Mouse (Mus musculus) gastrocnemius, adult 18-20 months (tissue): ENCODE results near the gene Irak1bp1. TPM values are rescaled to one million over a fixed set of nuclear protein-coding genes. Genes with fewer than 3 reads are reported as not detected.

Source experiments
- DNase-seq: peaks from one replicate; pipeline ENCODE4 v3.0.0; 2021; ENCODE audit warnings: low spot score
- long read RNA-seq, 2 experiments: library from polyadenylated mRNA; stranded (forward); transcript quantifications; one replicate each; pipeline ENCODE4 v2.0.0; 2021
- total RNA-seq, 2 experiments: library from RNA; stranded (reverse); gene quantifications; 2 replicates each; pipeline ENCODE4 v1.2.3; 2021

The Irak1bp1 gene
- total RNA-seq, result 1 to 10 TPM; 2.1 to 2.6 TPM
- long read RNA-seq, experiment 1, partial matches to known transcripts, result 0 of 5 reads
- long read RNA-seq, experiment 1, other reads (novel, unspliced or antisense), result 0 of 5 reads
- long read RNA-seq, experiment 2, partial matches to known transcripts, result 0 of 3 reads
- long read RNA-seq, experiment 2, other reads (novel, unspliced or antisense), result 0 of 3 reads

- DNase-seq, result no peak
Measured at GRCm38 (mm10) chr9:82829007-82829689, at the start of gene Irak1bp1. TSS of gene Irak1bp1 (plus strand) at chr9:82829540.

DNA sequence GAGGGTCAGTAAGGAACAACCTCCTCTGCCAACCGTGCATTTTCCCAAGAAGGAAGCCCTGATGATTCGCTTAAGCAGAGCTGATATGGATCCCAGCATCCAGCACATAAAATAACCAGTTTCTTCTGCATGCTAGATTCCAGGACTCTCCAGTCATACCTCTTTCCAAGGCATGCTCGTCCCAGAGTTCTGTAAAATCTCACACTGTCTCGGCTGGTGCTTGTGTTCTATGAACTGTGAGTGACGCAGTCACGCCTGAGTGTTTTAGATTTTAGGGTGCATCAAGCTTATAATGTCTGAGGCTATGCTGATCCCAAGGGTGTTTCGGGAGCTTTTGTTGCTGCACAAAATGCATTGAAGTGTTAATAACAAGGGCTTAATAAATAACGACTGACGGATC, 41.0 kb upstream of the Irak1bp1 start:
- DNase-seq, result no peak

- DNase-seq, result no peak
Measured at GRCm38 (mm10) chr9:82800360-82800759, 29.0 kb upstream of the Irak1bp1 start.

GRCm38 (mm10) chr9:82807129-82807528, 22.2 kb upstream of the Irak1bp1 start:
- DNase-seq, result no peak

DNA sequence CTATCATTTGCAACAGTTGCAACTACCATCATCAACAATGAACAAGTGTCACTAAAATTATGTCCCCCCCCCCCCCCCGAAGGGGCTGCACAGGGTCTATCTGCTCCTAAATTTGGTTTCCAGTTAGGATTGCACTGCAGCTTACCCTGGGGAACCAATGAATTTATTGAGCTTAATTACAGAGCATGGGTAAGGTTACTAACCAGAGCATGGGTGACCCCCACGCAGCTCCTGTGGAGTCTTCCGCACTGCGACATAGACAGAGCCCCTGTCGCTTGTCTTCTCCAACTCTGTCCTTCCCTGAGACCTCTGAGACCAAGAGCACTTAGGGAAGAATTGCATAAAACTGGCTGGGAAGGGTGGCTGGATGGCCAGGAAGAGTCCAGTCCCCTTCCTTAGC, 21.7 kb upstream of the Irak1bp1 start:
- no peak for DNase-seq

- DNase-seq, result no peak
Measured at GRCm38 (mm10) chr9:82812172-82812963, 17.0 kb upstream of the Irak1bp1 start.

DNA sequence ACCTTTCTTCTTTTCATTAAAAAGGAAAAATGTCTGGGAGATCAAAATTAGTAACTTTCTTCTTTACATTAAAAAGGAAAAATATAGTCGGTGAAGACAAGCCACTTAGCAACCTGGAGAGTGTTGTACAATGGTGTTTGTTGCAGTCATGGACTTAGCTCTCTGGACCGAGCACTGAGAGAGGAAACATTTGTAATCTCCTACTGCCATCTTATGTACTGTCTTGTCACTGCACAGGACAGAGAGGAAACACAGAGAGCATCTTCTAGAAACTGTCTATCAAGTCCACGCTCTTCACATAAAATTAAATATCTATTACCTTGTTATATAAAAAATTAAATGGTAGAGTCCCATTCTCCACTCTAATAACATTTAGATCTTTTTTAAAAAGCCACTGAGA, 14.8 kb upstream of the Irak1bp1 start:
- DNase-seq, result no peak

- DNase-seq, result no peak
Measured at GRCm38 (mm10) chr9:82815257-82815785, 14.0 kb upstream of the Irak1bp1 start.

GRCm38 (mm10) chr9:82826426-82826825, 2.9 kb upstream of the Irak1bp1 start:
- DNase-seq, result no peak

GRCm38 (mm10) chr9:82829693-82830430, 522 bp downstream of the Irak1bp1 start:
- peak; percentile 83 for DNase-seq

GRCm38 (mm10) chr9:82831891-82832290, 2.6 kb downstream of the Irak1bp1 start:
- no peak for DNase-seq

- no peak for DNase-seq
Measured at GRCm38 (mm10) chr9:82835921-82836320, 6.6 kb downstream of the Irak1bp1 start.

GRCm38 (mm10) chr9:82842671-82843070, 13.3 kb downstream of the Irak1bp1 start:
- DNase-seq, result no peak

GRCm38 (mm10) chr9:82854040-82854439, 24.7 kb downstream of the Irak1bp1 start:
- no peak for DNase-seq

DNA sequence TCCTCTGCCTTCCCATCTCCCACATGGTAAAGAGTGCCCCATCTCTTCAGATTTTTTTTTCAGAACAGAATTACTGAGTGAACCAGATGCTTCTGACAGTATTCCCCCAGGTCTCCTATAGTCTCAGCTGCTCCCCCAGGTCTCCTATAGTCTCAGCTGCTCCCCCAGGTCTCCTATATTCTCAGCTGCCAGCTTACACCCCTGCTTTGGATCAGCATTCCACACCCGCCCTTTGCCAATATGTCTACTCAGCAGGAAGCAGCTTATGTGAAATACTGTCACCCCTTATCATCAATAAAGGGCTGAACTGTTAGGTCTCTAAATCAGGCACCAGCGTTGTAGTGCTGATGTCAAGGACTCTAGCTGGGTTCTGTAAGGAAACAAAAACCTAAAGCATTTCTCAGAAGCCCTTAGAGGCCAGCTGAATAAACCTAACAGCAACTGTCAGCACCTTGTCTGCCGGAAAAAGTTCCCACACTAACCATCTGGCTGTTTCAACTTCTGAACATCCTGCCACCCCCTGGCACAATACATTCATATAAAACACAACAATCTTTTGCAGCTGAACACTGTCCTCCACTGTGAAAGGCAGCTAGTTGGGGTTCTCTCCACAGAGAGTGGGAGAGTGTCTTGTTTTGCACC, 25.8 kb downstream of the Irak1bp1 start:
- no peak for DNase-seq

DNA sequence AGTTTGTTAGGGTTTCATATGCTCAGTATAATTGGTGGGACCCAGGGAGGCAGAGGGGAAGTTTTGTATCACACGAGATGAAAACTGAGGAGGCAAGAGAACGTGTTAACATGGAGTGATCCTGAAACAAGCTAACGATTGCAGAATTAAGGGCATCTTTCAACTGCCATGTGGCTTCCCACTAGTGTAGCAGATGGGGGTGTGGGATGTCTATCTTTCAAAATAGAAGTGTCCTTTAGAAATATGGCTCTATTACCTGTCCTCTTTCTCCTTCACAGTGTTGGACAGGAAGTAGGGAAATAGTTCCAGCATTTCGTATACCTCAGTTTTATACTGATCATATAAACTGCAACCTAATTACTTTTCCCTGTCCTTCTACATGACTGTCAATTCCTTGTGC, 26.9 kb downstream of the Irak1bp1 start:
- no peak for DNase-seq

GRCm38 (mm10) chr9:82860805-82861204, 31.5 kb downstream of the Irak1bp1 start:
- DNase-seq, result no peak

- DNase-seq, result peak; percentile 11
Measured at GRCm38 (mm10) chr9:82861316-82861715, 32.0 kb downstream of the Irak1bp1 start.

GRCm38 (mm10) chr9:82861775-82862430, 32.6 kb downstream of the Irak1bp1 start:
- no peak for DNase-seq

GRCm38 (mm10) chr9:82866121-82866520, 36.8 kb downstream of the Irak1bp1 start:
- DNase-seq, result no peak

GRCm38 (mm10) chr9:82867698-82868097, 38.4 kb downstream of the Irak1bp1 start:
- DNase-seq, result no peak
